Mouse (Mus musculus): ENCODE results near the gene Polr3h. TPM values are rescaled to one million over a fixed set of nuclear protein-coding genes. Genes with fewer than 3 reads are reported as not detected.

The Polr3h gene
- 78.5 and 82.9 TPM in 2 replicates for polyA plus RNA-seq (2015; fragmentation: Nextera tagmentation; extraction: Ambion mirVana)

GRCm38 (mm10) chr15:81925760-81926445 lies at the start of gene Polr3h:
Gene Polr3h (minus strand): TSS chr15:81926240.

DNA sequence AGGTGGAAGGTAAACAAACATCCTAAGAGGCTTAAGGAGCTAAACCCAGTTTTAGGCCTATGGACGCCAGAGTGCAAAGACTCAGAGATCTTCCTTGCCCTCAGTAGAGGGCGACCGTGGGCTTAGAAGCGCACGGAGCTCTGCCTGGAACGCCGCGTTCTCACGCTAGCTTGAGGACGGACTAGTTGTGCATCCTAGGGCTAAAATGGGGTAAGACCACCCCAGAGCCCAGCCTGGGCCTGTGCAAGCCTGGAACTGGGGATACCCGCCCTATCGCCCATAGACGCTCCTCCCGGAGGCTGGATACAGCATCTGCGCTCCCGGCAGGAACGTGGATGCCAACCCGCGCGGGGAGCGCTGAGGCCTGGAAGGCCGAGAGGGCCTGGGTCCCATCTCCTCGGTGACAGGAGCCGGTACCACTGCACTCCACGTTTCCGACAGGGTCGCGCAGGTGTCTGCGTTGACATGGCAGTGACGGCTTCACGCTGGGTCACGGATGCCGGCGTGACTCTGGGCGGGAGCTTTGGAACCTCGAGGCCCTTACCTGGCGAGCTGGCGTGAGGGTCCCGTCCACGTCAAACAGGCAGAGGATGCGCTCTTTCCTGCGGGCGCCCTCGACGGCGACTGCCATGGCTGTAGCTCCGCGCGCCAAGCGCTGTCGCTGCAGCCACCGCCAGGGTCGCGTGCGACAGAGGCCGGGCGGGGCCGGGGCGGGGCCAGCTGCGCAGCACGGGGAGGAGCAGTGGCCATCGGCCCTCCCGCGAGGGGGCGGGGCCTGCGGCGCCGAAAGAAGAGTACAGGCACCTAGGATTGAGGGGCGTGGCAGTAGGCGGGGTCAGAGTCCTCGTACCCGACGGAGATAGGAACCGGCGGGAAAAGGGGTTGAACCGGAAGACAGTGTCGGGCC lies 34.4 kb upstream of the Polr3h start, which contains the start of gene Pmm1:
Pmm1 (minus strand) TSS at position 760 of the 907 bp plus-strand sequence.

DNA sequence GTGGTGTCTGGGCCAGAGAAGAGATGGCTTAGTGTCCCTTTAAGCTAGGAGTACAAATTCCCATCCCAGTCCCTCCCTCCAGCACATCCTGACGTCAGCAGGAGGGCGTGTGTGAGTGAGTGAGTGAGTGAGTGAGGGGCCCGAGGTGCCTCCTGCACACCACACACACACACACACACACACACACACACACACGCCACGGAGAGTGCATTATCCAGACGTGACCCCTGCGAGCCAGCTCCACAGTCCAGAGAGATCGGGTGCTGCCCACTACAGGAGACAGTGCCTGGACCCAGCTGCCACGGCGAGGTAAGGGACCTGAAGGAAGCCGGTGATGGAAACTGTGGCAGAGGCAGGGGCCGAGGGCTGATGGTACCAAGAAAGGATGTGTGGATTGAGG lies 10.6 kb upstream of the Polr3h start, which contains the start of gene Csdc2:
Csdc2 (plus strand) TSS at position 81 of the 400 bp plus-strand sequence.

GRCm38 (mm10) chr15:81872262-81873136 lies 53.5 kb downstream of the Polr3h start, which contains the start of gene Aco2:
Gene Aco2 (plus strand): TSS chr15:81872309.

DNA sequence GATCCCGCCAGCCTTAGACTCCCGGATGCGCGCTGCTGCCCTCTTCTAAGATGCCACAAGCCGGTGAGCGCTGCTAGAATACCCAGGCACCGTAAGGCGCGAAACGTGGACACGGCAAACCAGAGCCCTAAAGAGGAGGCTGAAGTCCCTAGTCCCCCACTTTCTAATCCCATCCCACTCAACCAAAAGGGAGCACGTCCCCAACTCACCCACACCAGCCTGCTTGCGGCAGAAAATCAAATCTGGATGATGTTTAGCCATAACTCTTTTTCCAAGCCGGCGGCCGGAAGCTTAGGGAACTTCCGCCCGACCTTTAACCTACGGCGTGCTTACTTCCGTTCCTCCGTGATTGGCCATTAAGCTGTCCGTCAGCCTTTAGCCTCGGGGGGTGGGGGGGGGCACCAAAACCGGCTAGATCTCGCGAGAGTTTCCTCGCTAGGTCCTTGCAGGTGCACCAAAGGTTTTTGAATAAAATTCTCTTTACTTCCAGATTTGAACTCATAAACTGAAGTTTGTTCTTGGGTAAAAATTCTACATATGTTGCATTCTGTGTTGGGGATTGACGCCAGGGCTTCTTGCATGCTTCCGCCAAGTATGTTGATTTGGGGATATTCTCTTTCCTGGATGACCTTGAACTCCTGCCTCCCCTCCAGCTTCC lies 54.3 kb downstream of the Polr3h start, which contains the start of gene Phf5a:
Phf5a (minus strand) TSS at position 308 of the 658 bp plus-strand sequence.

GRCm38 (mm10) chr15:81858517-81859329 lies 67.3 kb downstream of the Polr3h start, which contains the start of gene Tob2:
Gene Tob2 (minus strand): TSS chr15:81858796.

Other genes starting within 250 kb of the Polr3h start
- 0.41 and 0.98 TPM in 2 replicates for gene Chadl, start 229.0 kb downstream of the Polr3h start, polyA plus RNA-seq (2015; fragmentation: Nextera tagmentation; extraction: Ambion mirVana)
- 8.2 and 8.3 TPM in 2 replicates for gene Zc3h7b, start 181.2 kb downstream of the Polr3h start, polyA plus RNA-seq (2015; fragmentation: Nextera tagmentation; extraction: Ambion mirVana)
- gene Rangap1, start 180.7 kb downstream of the Polr3h start, polyA plus RNA-seq (2015; fragmentation: Nextera tagmentation; extraction: Ambion mirVana), result 51.0 and 53.0 TPM in 2 replicates
- 8.5 and 10.8 TPM in 2 replicates for gene Tef, start 123.8 kb downstream of the Polr3h start, polyA plus RNA-seq (2015; fragmentation: Nextera tagmentation; extraction: Ambion mirVana)
- 11.5 and 13.3 TPM in 2 replicates for gene Tob2, start 67.4 kb downstream of the Polr3h start, polyA plus RNA-seq (2015; fragmentation: Nextera tagmentation; extraction: Ambion mirVana)
- 126 and 138 TPM in 2 replicates for gene Phf5a, start 54.3 kb downstream of the Polr3h start, polyA plus RNA-seq (2015; fragmentation: Nextera tagmentation; extraction: Ambion mirVana)
- 63.0 and 63.6 TPM in 2 replicates for gene Aco2, start 53.9 kb downstream of the Polr3h start, polyA plus RNA-seq (2015; fragmentation: Nextera tagmentation; extraction: Ambion mirVana)
- gene Csdc2, start 10.5 kb upstream of the Polr3h start, polyA plus RNA-seq (2015; fragmentation: Nextera tagmentation; extraction: Ambion mirVana), result 10.5 and 12.6 TPM in 2 replicates
- 36.6 and 37.0 TPM in 2 replicates for gene Pmm1, start 34.7 kb upstream of the Polr3h start, polyA plus RNA-seq (2015; fragmentation: Nextera tagmentation; extraction: Ambion mirVana)
- not detected in 2 replicates for gene 1700029P11Rik, start 54.3 kb upstream of the Polr3h start, polyA plus RNA-seq (2015; fragmentation: Nextera tagmentation; extraction: Ambion mirVana)
- 58.9 and 59.9 TPM in 2 replicates for gene Xrcc6, start 61.6 kb upstream of the Polr3h start, polyA plus RNA-seq (2015; fragmentation: Nextera tagmentation; extraction: Ambion mirVana)
- 11.4 and 13.2 TPM in 2 replicates for gene Desi1, start 107.6 kb upstream of the Polr3h start, polyA plus RNA-seq (2015; fragmentation: Nextera tagmentation; extraction: Ambion mirVana)
- gene Snu13, start 121.4 kb upstream of the Polr3h start, polyA plus RNA-seq (2015; fragmentation: Nextera tagmentation; extraction: Ambion mirVana), result 200 and 205 TPM in 2 replicates
- not detected in 2 replicates for gene 4930407I10Rik, start 132.9 kb upstream of the Polr3h start, polyA plus RNA-seq (2015; fragmentation: Nextera tagmentation; extraction: Ambion mirVana)
- not detected in 2 replicates for gene Mei1, start 143.8 kb upstream of the Polr3h start, polyA plus RNA-seq (2015; fragmentation: Nextera tagmentation; extraction: Ambion mirVana)
- 8.0 and 9.2 TPM in 2 replicates for gene Ccdc134, start 201.7 kb upstream of the Polr3h start, polyA plus RNA-seq (2015; fragmentation: Nextera tagmentation; extraction: Ambion mirVana)
- gene Srebf2, start 220.9 kb upstream of the Polr3h start, polyA plus RNA-seq (2015; fragmentation: Nextera tagmentation; extraction: Ambion mirVana), result 40.3 and 43.2 TPM in 2 replicates